Mouse (Mus musculus): ENCODE data around the gene Gm48552.

GRCm38 (mm10) chr10:81375322-81375721, 13.5 kb upstream of the Gm48552 start:
- TF ChIP-seq POLR2A (IDR thresholded peaks at IDR 0.05; ENCODE audit: borderline replicate concordance, control insufficient read depth, low read depth, low read length), result no peak
- no peak for TF ChIP-seq CTCF (IDR thresholded peaks at IDR 0.05; ENCODE audit: control insufficient read depth, insufficient read depth, low read length)

All from bone marrow, adult 2 months (tissue).